In the genomic region with DNA sequence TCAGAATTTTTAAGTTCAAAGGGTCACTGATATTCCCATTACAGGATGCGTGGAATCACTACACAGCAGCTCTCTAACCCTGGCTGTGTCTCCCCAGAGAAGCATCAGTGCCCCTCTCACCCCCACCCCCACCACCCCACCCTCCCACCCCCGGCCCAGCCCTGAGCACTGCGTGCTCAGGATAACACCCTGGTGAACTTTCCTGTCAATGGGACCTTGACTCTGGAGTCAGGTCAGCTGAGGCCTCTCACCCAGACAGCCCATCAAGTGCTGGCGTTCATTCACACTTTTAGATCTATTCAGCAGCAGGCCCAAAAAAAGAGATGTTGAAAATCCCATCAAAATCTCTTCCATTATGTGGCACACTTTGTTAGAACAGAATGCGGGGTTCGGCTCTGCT, we compare ENCODE assay signal across 17 mouse cellular contexts.
DNase-seq lines count a peak whose midpoint lies in the region; ATAC-seq and TF ChIP-seq lines count a peak whose summit lies in the region.
"Had no signal": no experiment of that assay in that cellular context is flagged by ENCODE, and none has a peak within 500 bp of the region (broad histone marks: within the 10 kb centered on the region; RNA-seq: fewer than 3 reads in every experiment).

No protein-coding gene starts in this region.

- peak; percentile 24 for DNase-seq in embryo, embryonic 9.5 days (ENCODE audit: extremely low spot score)
- DNase-seq in embryo, embryonic 10 days (ENCODE audit: low spot score): no peak
- DNase-seq in forebrain, embryonic 10.5 days (ENCODE audit: extremely low spot score, low spot score): no peak
- no peak for DNase-seq in midbrain, embryonic 14.5 days
- DNase-seq in right cerebral cortex, postnatal 25 days: no peak
- DNase-seq in cerebellum, adult 18-20 months: no peak
- no peak for DNase-seq in thymus, adult 2 months
- DNase-seq: adrenal gland, postnatal 14 days; cerebellum, adult 8-10 months; heart, postnatal 14 days; layer of hippocampus, adult 9-11 months; lung, adult 2 months had no signal

- H3K27ac ChIP-seq in forebrain, embryonic 10.5 days: peak overlapping the region; percentile 85
- peak overlapping the region; percentile 60; the same call in 1 of the 2 replicates for H3K27ac ChIP-seq in hindbrain, embryonic 12.5 days
- H3K27ac ChIP-seq in midbrain, embryonic 14.5 days (replicated peaks; ENCODE audit: low read depth, low read length): peak overlapping the region; percentile 89
- H3K27ac ChIP-seq in thymus, adult 2 months (ENCODE audit: control insufficient read depth, insufficient read depth, low read length): no peak overlapping the region
- H3K27ac ChIP-seq: intestine, embryonic 15.5 days; kidney, embryonic 15.5 days had no signal

- peak overlapping the region; percentile 42; the same call in 1 of the 2 replicates for H3K4me3 ChIP-seq in forebrain, embryonic 10.5 days
- no peak overlapping the region for H3K4me3 ChIP-seq in hindbrain, embryonic 12.5 days
- no peak overlapping the region for H3K4me3 ChIP-seq in midbrain, embryonic 14.5 days (replicated peaks; ENCODE audit: low read depth, low read length)
- H3K4me3 ChIP-seq in thymus, adult 2 months (ENCODE audit: control insufficient read depth, insufficient read depth, low read length): no peak overlapping the region
- H3K4me3 ChIP-seq: erythroblast, embryonic 14.5 days; intestine, embryonic 15.5 days; kidney, embryonic 15.5 days had no signal

- no peak for TF ChIP-seq POLR2A in thymus, adult 2 months (IDR thresholded peaks at IDR 0.05; ENCODE audit: control insufficient read depth, extremely low read depth, insufficient read depth, low read length, poor library complexity)

- peak; percentile 48; the same call in 1 of the 2 replicates for ATAC-seq in hindbrain, embryonic 12.5 days (ENCODE audit: low FRiP score)
- ATAC-seq in midbrain, embryonic 14.5 days (ENCODE audit: low FRiP score, low TSS enrichment): peak; percentile 18; the same call in 1 of the 2 replicates
- ATAC-seq: intestine, embryonic 15.5 days had no signal

- peaks cover 48% of the 10 kb centered on the region for H3K4me1 ChIP-seq in forebrain, embryonic 10.5 days
- peaks cover 24% of the 10 kb centered on the region for H3K4me1 ChIP-seq in hindbrain, embryonic 12.5 days
- peaks cover 43% of the 10 kb centered on the region for H3K4me1 ChIP-seq in midbrain, embryonic 14.5 days (ENCODE audit: control insufficient read depth, insufficient read depth, low read length)
- H3K4me1 ChIP-seq in thymus, adult 2 months (replicated peaks; ENCODE audit: control insufficient read depth, insufficient read depth, low read length): 0 out of 2 replicates have a peak, but pooled peaks cover 9% of the 10 kb centered on the region
- H3K4me1 ChIP-seq: intestine, embryonic 15.5 days had no signal

- no peak for TF ChIP-seq CTCF in thymus, adult 2 months (IDR thresholded peaks at IDR 0.05; ENCODE audit: borderline replicate concordance, control insufficient read depth, extremely low read depth, insufficient read depth, low read length, poor library complexity)

- peaks cover 10% of the 10 kb centered on the region for H3K27me3 ChIP-seq in forebrain, embryonic 10.5 days (ENCODE audit: poor library complexity, severe bottlenecking)
- H3K27me3 ChIP-seq in hindbrain, embryonic 12.5 days: no peaks in the 10 kb centered on the region
- no peaks in the 10 kb centered on the region for H3K27me3 ChIP-seq in midbrain, embryonic 14.5 days (ENCODE audit: control insufficient read depth, insufficient read depth, low read length)
- no peaks in the 10 kb centered on the region for H3K27me3 ChIP-seq in thymus, adult 2 months (ENCODE audit: control insufficient read depth, insufficient read depth, low read length)
- H3K27me3 ChIP-seq: CH12.LX; intestine, embryonic 15.5 days had no signal

- no peaks in the 10 kb centered on the region for H3K9me3 ChIP-seq in forebrain, embryonic 10.5 days
- no peaks in the 10 kb centered on the region for H3K9me3 ChIP-seq in hindbrain, embryonic 12.5 days (replicated peaks)
- no peaks in the 10 kb centered on the region for H3K9me3 ChIP-seq in midbrain, embryonic 14.5 days (ENCODE audit: control insufficient read depth, low read length)
- H3K9me3 ChIP-seq: intestine, embryonic 15.5 days; kidney, embryonic 15.5 days had no signal

- no peak overlapping the region for H3K4me2 ChIP-seq in hindbrain, embryonic 12.5 days (replicated peaks)
- H3K4me2 ChIP-seq in midbrain, embryonic 14.5 days (ENCODE audit: low read length): peak overlapping the region; percentile 45
- H3K4me2 ChIP-seq: intestine, embryonic 15.5 days; kidney, embryonic 15.5 days had no signal

- H3K9ac ChIP-seq in hindbrain, embryonic 12.5 days: no peak overlapping the region
- H3K9ac ChIP-seq in midbrain, embryonic 14.5 days (replicated peaks; ENCODE audit: low read length): peak overlapping the region; percentile 27; the same call in 1 of the 2 replicates
- H3K9ac ChIP-seq: intestine, embryonic 15.5 days; kidney, embryonic 15.5 days had no signal

- no peaks in the 10 kb centered on the region for H3K36me3 ChIP-seq in forebrain, embryonic 10.5 days (replicated peaks)
- no peaks in the 10 kb centered on the region for H3K36me3 ChIP-seq in hindbrain, embryonic 12.5 days
- H3K36me3 ChIP-seq in midbrain, embryonic 14.5 days (ENCODE audit: control insufficient read depth, insufficient read depth, low read length): no peaks in the 10 kb centered on the region
- H3K36me3 ChIP-seq in thymus, adult 2 months (ENCODE audit: control insufficient read depth, insufficient read depth, low read length): no peaks in the 10 kb centered on the region
- H3K36me3 ChIP-seq: intestine, embryonic 15.5 days; kidney, embryonic 15.5 days had no signal

- WGBS in forebrain, embryonic 10.5 days: 17% methylated on average over 6 of the region's 6 CpGs
- WGBS in hindbrain, embryonic 12.5 days: 36% methylated on average over 6 of the region's 6 CpGs
- 4% methylated on average over 6 of the region's 6 CpGs for WGBS in midbrain, embryonic 14.5 days
- WGBS in thymus, adult 2 months: 93% methylated on average over 6 of the region's 6 CpGs
